Mouse (Mus musculus): ENCODE measurements at regions not wholly inside any gene's neighbourhood (a gene's known extent, or its start where the extent isn't known, plus 50 kb on each side); places are given as distances from the start of the nearest gene placed in this dataset.

DNA sequence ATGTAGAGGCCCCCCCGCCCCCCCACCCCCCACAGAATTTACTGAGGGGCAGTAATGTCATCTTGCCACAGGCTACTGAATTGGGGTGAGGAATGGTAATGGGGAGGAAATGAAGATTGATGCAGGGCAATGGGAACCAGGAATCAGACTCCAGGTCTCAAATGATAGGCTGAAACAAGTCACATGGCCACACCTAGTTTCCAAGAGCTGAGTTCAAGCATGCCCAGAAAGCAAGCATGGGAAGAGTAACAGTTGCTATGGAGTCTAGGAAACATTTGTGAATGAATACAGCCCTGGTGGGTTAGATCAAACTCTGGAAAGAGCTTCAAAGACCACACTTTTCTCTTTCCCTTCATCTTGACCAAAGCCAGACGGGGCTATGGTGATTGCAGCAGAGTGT is 104.3 kb upstream of the Ptch1 start:
- TF ChIP-seq TAL1 (conservative IDR thresholded peaks at IDR 0.05; ENCODE audit: low read depth, low read length) (no peak), CTCF (IDR thresholded peaks at IDR 0.05; ENCODE audit: low read depth, low read length) (no peak), GATA1 (IDR thresholded peaks at IDR 0.05; ENCODE audit: borderline replicate concordance, low read length) (no peak)
